Mouse (Mus musculus): ENCODE results near the gene Tnni2.

- TF ChIP-seq CTCF (IDR thresholded peaks at IDR 0.05; ENCODE audit: low read depth, low read length) = no peak
- no peak for TF ChIP-seq GATA1 (IDR thresholded peaks at IDR 0.05; ENCODE audit: borderline replicate concordance, low read length)
These were observed 40.9 kb upstream of the Tnni2 start for GRCm38 (mm10) chr7:142400750-142401142.

Data from G1E (cell line).